Mouse (Mus musculus) kidney, postnatal 0 days (tissue): ENCODE results near the gene Chrm1. TPM values are rescaled to one million over a fixed set of nuclear protein-coding genes. Genes with fewer than 3 reads are reported as not detected.

ENCODE experiments used
- ATAC-seq: fragments of 200-750 bp; cut with Nextera tagmentation; replicated peaks from 2 replicates; pipeline ENCODE4 v1.8.0; 2017; ENCODE audit warnings: low read depth, moderate number of reproducible peaks, moderate TSS enrichment, moderate library complexity; ENCODE audit not compliant: low FRiP score
- DNase-seq: peaks from one replicate; pipeline ENCODE4 v3.0.0-alpha.2; 2016; ENCODE audit warnings: low spot score
- H3K27ac ChIP-seq: fragments of 300-500 bp; sonication (generic); 2 replicates; pipeline ENCODE4 v1.5.1; 2014; ENCODE audit warnings: mild to moderate bottlenecking
- H3K27me3 ChIP-seq: fragments of 300-500 bp; sonication (generic); 2 replicates; pipeline ENCODE4 v1.6.1; 2014; ENCODE audit warnings: low read length, mixed read lengths; ENCODE audit not compliant: insufficient read depth
- H3K36me3 ChIP-seq: fragments of 300-500 bp; sonication (generic); 2 replicates; pipeline ENCODE4 v1.6.1; 2014; ENCODE audit warnings: low read length, mixed read lengths; ENCODE audit not compliant: insufficient read depth
- H3K4me1 ChIP-seq: fragments of 300-500 bp; sonication (generic); replicated peaks from 2 replicates; pipeline ENCODE4 v1.6.1; 2014; ENCODE audit warnings: antibody characterized with exemption, low read length, mixed read lengths; ENCODE audit not compliant: insufficient read depth
- H3K4me2 ChIP-seq: fragments of 300-500 bp; sonication (generic); 2 replicates; pipeline ENCODE4 v1.6.1; 2014; ENCODE audit warnings: mild to moderate bottlenecking, low read length, moderate library complexity, mixed read lengths
- H3K4me3 ChIP-seq: fragments of 300-500 bp; sonication (generic); replicated peaks from 2 replicates; pipeline ENCODE4 v1.5.1; 2014; ENCODE audit warnings: low read depth, low read length
- H3K9ac ChIP-seq: fragments of 300-500 bp; sonication (generic); 2 replicates; pipeline ENCODE4 v1.6.1; 2014; ENCODE audit warnings: low read depth, low read length
- H3K9me3 ChIP-seq: fragments of 300-500 bp; sonication (generic); replicated peaks from 2 replicates; pipeline ENCODE4 v1.6.1; 2016; ENCODE audit warnings: low read length, inconsistent platforms, mixed read lengths
- CTCF ChIP-seq: IDR thresholded peaks from 2 replicates; pipeline ENCODE4 v1.5.1; 2016; ENCODE audit warnings: antibody characterized with exemption, low read depth, mild to moderate bottlenecking, moderate library complexity
- WGBS: fragments of 180-500 bp; shearing (Covaris S2); extraction: QIAGEN DNeasy Blood & Tissue Kit; methylation state at CpG from one replicate; pipeline ENCODE4 v1.1.7; 2014; 5-methylcytosine and 5-hydroxymethylcytosine counted together
- polyA plus RNA-seq: library from polyadenylated mRNA; unstranded; fragments of >200 nt; fragmentation: Nextera tagmentation; extraction: Ambion mirVana; gene quantifications from 2 replicates; pipeline ENCODE4 v1.2.1, GENCODE M21; 2015

Gene Chrm1
- polyA plus RNA-seq, 1 experiment from 2014 or later = 0.17 TPM

GRCm38 (mm10) chr19:8632029-8632428 lies 31.6 kb upstream of the Chrm1 start:
- Histone ChIP-seq H3K4me2 (no peak overlapping the region), H3K27ac (no peak overlapping the region), H3K36me3 (no peaks in the 10 kb centered on the region), H3K4me3 (no peak overlapping the region), H3K9ac (no peak overlapping the region), H3K4me1 (no peaks in the 10 kb centered on the region), H3K27me3 (no peaks in the 10 kb centered on the region), H3K9me3 (no peaks in the 10 kb centered on the region)
- WGBS = 75% methylated on average over 1 of the region's 1 CpGs
- no peak for ATAC-seq
- TF ChIP-seq CTCF = no peak
- DNase-seq = no peak

GRCm38 (mm10) chr19:8642086-8642485 lies 21.5 kb upstream of the Chrm1 start:
- DNase-seq (no peak), ATAC-seq (no peak)
- H3K4me1 ChIP-seq = no peaks in the 10 kb centered on the region
- no peak overlapping the region for H3K27ac ChIP-seq
- H3K4me2 ChIP-seq = no peak overlapping the region
- WGBS = 45% methylated on average over 5 of the region's 5 CpGs
- H3K9ac ChIP-seq = no peak overlapping the region
- H3K4me3 ChIP-seq = no peak overlapping the region
- H3K27me3 ChIP-seq = no peaks in the 10 kb centered on the region
- no peaks in the 10 kb centered on the region for H3K36me3 ChIP-seq
- no peak for TF ChIP-seq CTCF
- H3K9me3 ChIP-seq = no peaks in the 10 kb centered on the region

- DNase-seq = no peak
- no peaks in the 10 kb centered on the region for H3K27me3 ChIP-seq
- no peak for TF ChIP-seq CTCF
- H3K4me1 ChIP-seq = no peaks in the 10 kb centered on the region
- no peak overlapping the region for H3K9ac ChIP-seq
- no peaks in the 10 kb centered on the region for H3K36me3 ChIP-seq
- H3K4me2 ChIP-seq = no peak overlapping the region
- H3K4me3 ChIP-seq = no peak overlapping the region
- WGBS = 40% methylated on average over 2 of the region's 2 CpGs
- 0 out of 2 replicates have a peak, but pooled peaks have one; percentile 40 for ATAC-seq
- H3K9me3 ChIP-seq = no peaks in the 10 kb centered on the region
- H3K27ac ChIP-seq = no peak overlapping the region
Measured at GRCm38 (mm10) chr19:8646393-8646792, 17.2 kb upstream of the Chrm1 start.

- ATAC-seq (no peak), DNase-seq (peak; percentile 39)
- Histone ChIP-seq H3K4me3 (no peak overlapping the region), H3K4me1 (no peaks in the 10 kb centered on the region), H3K27ac (no peak overlapping the region), H3K36me3 (no peaks in the 10 kb centered on the region), H3K9me3 (no peaks in the 10 kb centered on the region), H3K9ac (no peak overlapping the region), H3K27me3 (no peaks in the 10 kb centered on the region), H3K4me2 (no peak overlapping the region)
- TF ChIP-seq CTCF = no peak
Measured at GRCm38 (mm10) chr19:8655833-8656232, 7.8 kb upstream of the Chrm1 start.

GRCm38 (mm10) chr19:8656341-8656740 lies 7.2 kb upstream of the Chrm1 start:
- H3K4me2 ChIP-seq = no peak overlapping the region
- no peaks in the 10 kb centered on the region for H3K36me3 ChIP-seq
- DNase-seq (no peak), ATAC-seq (no peak)
- no peak for TF ChIP-seq CTCF
- H3K4me3 ChIP-seq = no peak overlapping the region
- 47% methylated on average over 4 of the region's 4 CpGs for WGBS
- H3K27ac ChIP-seq = no peak overlapping the region
- no peaks in the 10 kb centered on the region for H3K27me3 ChIP-seq
- H3K4me1 ChIP-seq = no peaks in the 10 kb centered on the region
- no peak overlapping the region for H3K9ac ChIP-seq
- H3K9me3 ChIP-seq = no peaks in the 10 kb centered on the region

- no peak for TF ChIP-seq CTCF
- peak overlapping the region; percentile 19; the same call in 1 of the 2 replicates for H3K9ac ChIP-seq
- peak overlapping the region; percentile 85 for H3K4me2 ChIP-seq
- no peaks in the 10 kb centered on the region for H3K9me3 ChIP-seq
- DNase-seq (peak; percentile 29), ATAC-seq (peak; percentile 25; the same call in 1 of the 2 replicates)
- H3K4me3 ChIP-seq = peak overlapping the region; percentile 37
- 2% methylated on average over 35 of the region's 35 CpGs for WGBS
- H3K36me3 ChIP-seq = no peaks in the 10 kb centered on the region
- no peaks in the 10 kb centered on the region; the same call in 1 of the 2 replicates for H3K4me1 ChIP-seq
- no peak overlapping the region for H3K27ac ChIP-seq
- peaks cover 5% of the 10 kb centered on the region; the same call in 1 of the 2 replicates for H3K27me3 ChIP-seq
Measured at GRCm38 (mm10) chr19:8661821-8662307, 1.7 kb upstream of the Chrm1 start.

GRCm38 (mm10) chr19:8662337-8662736 lies 1.3 kb upstream of the Chrm1 start:
- peak; percentile 68 for DNase-seq
- peaks cover 5% of the 10 kb centered on the region; the same call in 1 of the 2 replicates for H3K27me3 ChIP-seq
- TF ChIP-seq CTCF = peak; percentile 67
- peak; percentile 43; the same call in 1 of the 2 replicates for ATAC-seq
- H3K4me2 ChIP-seq = peak overlapping the region; percentile 85
- 2% methylated on average over 11 of the region's 11 CpGs for WGBS
- H3K36me3 ChIP-seq = no peaks in the 10 kb centered on the region
- no peaks in the 10 kb centered on the region for H3K9me3 ChIP-seq
- peak overlapping the region; percentile 37; the same call in 1 of the 2 replicates for H3K4me3 ChIP-seq
- no peak overlapping the region for H3K27ac ChIP-seq
- H3K9ac ChIP-seq = peak overlapping the region; percentile 19; the same call in 1 of the 2 replicates
- H3K4me1 ChIP-seq = no peaks in the 10 kb centered on the region; the same call in 1 of the 2 replicates
